ENCODE assay signal across 8 mouse cellular contexts in genomic region chr5:110100921-110101631, GRCm38 (mm10). TPM values are rescaled to one million over a fixed set of nuclear protein-coding genes. Genes with fewer than 3 reads are reported as not detected.
DNase-seq lines count a peak whose midpoint lies in the region; ATAC-seq and TF ChIP-seq lines count a peak whose summit lies in the region.

No protein-coding gene starts in this region.

- TF ChIP-seq CTCF in gastrocnemius, adult 2 months (IDR thresholded peaks at IDR 0.05), result no peak

- peak overlapping the region; percentile 83 for H3K4me2 ChIP-seq in embryonic facial prominence, embryonic 15.5 days (replicated peaks)
- H3K4me2 ChIP-seq in intestine, embryonic 16.5 days (ENCODE audit: low read depth, low read length), result peak overlapping the region; percentile 75
- H3K4me2 ChIP-seq in limb, embryonic 15.5 days, result peak overlapping the region; percentile 62
- peak overlapping the region; percentile 63 for H3K4me2 ChIP-seq in neural tube, embryonic 13.5 days

- no peaks in the 10 kb centered on the region for H3K27me3 ChIP-seq in embryonic facial prominence, embryonic 15.5 days
- no peaks in the 10 kb centered on the region for H3K27me3 ChIP-seq in intestine, embryonic 16.5 days (replicated peaks; ENCODE audit: control insufficient read depth, insufficient read depth, low read length)
- H3K27me3 ChIP-seq in limb, embryonic 15.5 days, result peaks cover 6% of the 10 kb centered on the region; the same call in 1 of the 2 replicates
- H3K27me3 ChIP-seq in neural tube, embryonic 13.5 days, result no peaks in the 10 kb centered on the region

- peaks cover 33% of the 10 kb centered on the region for H3K36me3 ChIP-seq in embryonic facial prominence, embryonic 15.5 days
- H3K36me3 ChIP-seq in intestine, embryonic 16.5 days (ENCODE audit: control insufficient read depth, insufficient read depth, low read length), result peaks cover 30% of the 10 kb centered on the region
- peaks cover 35% of the 10 kb centered on the region for H3K36me3 ChIP-seq in limb, embryonic 15.5 days
- peaks cover 36% of the 10 kb centered on the region for H3K36me3 ChIP-seq in neural tube, embryonic 13.5 days

- peak overlapping the region; percentile 61 for H3K4me3 ChIP-seq in gastrocnemius, adult 2 months
- H3K4me3 ChIP-seq in embryonic facial prominence, embryonic 15.5 days (replicated peaks), result peak overlapping the region; percentile 38
- peak overlapping the region; percentile 36 for H3K4me3 ChIP-seq in intestine, embryonic 16.5 days (ENCODE audit: low read length)
- peak overlapping the region; percentile 34 for H3K4me3 ChIP-seq in limb, embryonic 15.5 days
- H3K4me3 ChIP-seq in neural tube, embryonic 13.5 days, result peak overlapping the region; percentile 35

- under 1% methylated on average over 29 of the region's 37 CpGs for WGBS in embryonic facial prominence, embryonic 15.5 days
- whole genome bisulfite sequencing in intestine, embryonic 16.5 days, result 1% methylated on average over 31 of the region's 37 CpGs
- WGBS in limb, embryonic 15.5 days, result 1% methylated on average over 33 of the region's 37 CpGs
- 2% methylated on average over 35 of the region's 37 CpGs for WGBS in neural tube, embryonic 13.5 days

- H3K27ac ChIP-seq in gastrocnemius, adult 2 months, result no peak overlapping the region
- no peak overlapping the region for H3K27ac ChIP-seq in embryonic facial prominence, embryonic 15.5 days (replicated peaks)
- H3K27ac ChIP-seq in intestine, embryonic 16.5 days (ENCODE audit: low read length), result no peak overlapping the region
- H3K27ac ChIP-seq in limb, embryonic 15.5 days, result no peak overlapping the region
- H3K27ac ChIP-seq in neural tube, embryonic 13.5 days (replicated peaks), result no peak overlapping the region

- peak; percentile 37 for DNase-seq in gastrocnemius, adult 2 months
- no peak for DNase-seq in gastrocnemius, postnatal 4 days (ENCODE audit: low spot score in 2 of 2)
- peak; percentile 37 for DNase-seq in ZHBTc4 (ENCODE audit: low read depth, low spot score)
- peak; percentile 69 for DNase-seq in thymus, postnatal 4 days

- peaks cover 26% of the 10 kb centered on the region for H3K4me1 ChIP-seq in embryonic facial prominence, embryonic 15.5 days
- H3K4me1 ChIP-seq in intestine, embryonic 16.5 days (ENCODE audit: control insufficient read depth, insufficient read depth, low read length), result peaks cover 13% of the 10 kb centered on the region
- peaks cover 29% of the 10 kb centered on the region for H3K4me1 ChIP-seq in limb, embryonic 15.5 days
- H3K4me1 ChIP-seq in neural tube, embryonic 13.5 days (replicated peaks), result peaks cover 29% of the 10 kb centered on the region

- no peak overlapping the region for H3K9ac ChIP-seq in embryonic facial prominence, embryonic 15.5 days
- peak overlapping the region; percentile 43 for H3K9ac ChIP-seq in intestine, embryonic 16.5 days (ENCODE audit: low read depth, low read length)
- H3K9ac ChIP-seq in limb, embryonic 15.5 days, result no peak overlapping the region
- peak overlapping the region; percentile 61 for H3K9ac ChIP-seq in neural tube, embryonic 13.5 days

- 0 out of 2 replicates have a peak, but pooled peaks cover 3% of the 10 kb centered on the region for H3K9me3 ChIP-seq in embryonic facial prominence, embryonic 15.5 days (replicated peaks)
- H3K9me3 ChIP-seq in intestine, embryonic 16.5 days (ENCODE audit: control insufficient read depth, low read length), result no peaks in the 10 kb centered on the region
- no peaks in the 10 kb centered on the region for H3K9me3 ChIP-seq in limb, embryonic 15.5 days
- H3K9me3 ChIP-seq in neural tube, embryonic 13.5 days, result no peaks in the 10 kb centered on the region

- intact Hi-C loops in gastrocnemius, adult 2 months (cut with DNase I), result loop anchor here (10.0 kb wide), 1 partner anchor 546 kb away; the partner anchor contains the start of gene Crlf2

- ATAC-seq in embryonic facial prominence, embryonic 15.5 days (ENCODE audit: insufficient number of reproducible peaks, low FRiP score, low TSS enrichment, low read depth), result no peak
- ATAC-seq in intestine, embryonic 16.5 days, result peak; percentile 17; the same call in 1 of the 2 replicates
- no peak for ATAC-seq in limb, embryonic 15.5 days (ENCODE audit: insufficient number of reproducible peaks, low FRiP score, low TSS enrichment, low read depth)
- peak; percentile 40 for ATAC-seq in neural tube, embryonic 13.5 days (ENCODE audit: low read depth)

RNA-seq across cellular contexts. Expression of gene Plcxd1, which starts 1.3 kb away (rescaled TPM):
- not detected for total RNA-seq in gastrocnemius, adult 2 months (2021)
- not detected for total RNA-seq in gastrocnemius, postnatal 4 days (2021)
- 1.9 and 3.9 TPM in 2 replicates for polyA plus RNA-seq in embryonic facial prominence, embryonic 15.5 days (2015; fragmentation: Nextera tagmentation; extraction: Ambion mirVana)
- polyA plus RNA-seq in intestine, embryonic 16.5 days (2015; fragmentation: Nextera tagmentation; extraction: Ambion mirVana), result 0.80 and 0.84 TPM in 2 replicates
- 1.2 and 2.5 TPM in 2 replicates for polyA plus RNA-seq in limb, embryonic 15.5 days (2015; fragmentation: Nextera tagmentation; extraction: Ambion mirVana)
- polyA plus RNA-seq in neural tube, embryonic 13.5 days (2015; fragmentation: Nextera tagmentation; extraction: Ambion mirVana), result 1.8 and 2.4 TPM in 2 replicates

RNA-seq across cellular contexts. Expression of gene Gm35315, which starts 6.9 kb away (rescaled TPM):
- under 1 TPM; 0.10 to 0.25 TPM for total RNA-seq in gastrocnemius, adult 2 months (2021)
- total RNA-seq in gastrocnemius, postnatal 4 days (2021), result under 1 TPM; 0.23 to 0.29 TPM
- 0.92 and 1.2 TPM in 2 replicates for polyA plus RNA-seq in embryonic facial prominence, embryonic 15.5 days (2015; fragmentation: Nextera tagmentation; extraction: Ambion mirVana)
- 1.5 and 2.1 TPM in 2 replicates for polyA plus RNA-seq in intestine, embryonic 16.5 days (2015; fragmentation: Nextera tagmentation; extraction: Ambion mirVana)
- 1.2 and 1.3 TPM in 2 replicates for polyA plus RNA-seq in limb, embryonic 15.5 days (2015; fragmentation: Nextera tagmentation; extraction: Ambion mirVana)
- polyA plus RNA-seq in neural tube, embryonic 13.5 days (2015; fragmentation: Nextera tagmentation; extraction: Ambion mirVana), result 0.32 and 0.73 TPM in 2 replicates

RNA-seq across cellular contexts. Expression of gene Gtpbp6, which starts 6.9 kb away (rescaled TPM):
- 10 to 100 TPM; 13.0 to 16.4 TPM for total RNA-seq in gastrocnemius, adult 2 months (2021)
- 10 to 100 TPM; 24.5 to 29.1 TPM for total RNA-seq in gastrocnemius, postnatal 4 days (2021)
- 38.2 and 38.4 TPM in 2 replicates for polyA plus RNA-seq in embryonic facial prominence, embryonic 15.5 days (2015; fragmentation: Nextera tagmentation; extraction: Ambion mirVana)
- 28.3 and 29.6 TPM in 2 replicates for polyA plus RNA-seq in intestine, embryonic 16.5 days (2015; fragmentation: Nextera tagmentation; extraction: Ambion mirVana)
- polyA plus RNA-seq in limb, embryonic 15.5 days (2015; fragmentation: Nextera tagmentation; extraction: Ambion mirVana), result 33.2 and 33.9 TPM in 2 replicates
- polyA plus RNA-seq in neural tube, embryonic 13.5 days (2015; fragmentation: Nextera tagmentation; extraction: Ambion mirVana), result 49.4 and 58.0 TPM in 2 replicates

RNA-seq across cellular contexts. Expression of gene Zfp605, which starts 8.8 kb away (rescaled TPM):
- 1 to 10 TPM; 4.1 to 4.2 TPM for total RNA-seq in gastrocnemius, adult 2 months (2021)
- total RNA-seq in gastrocnemius, postnatal 4 days (2021), result 1 to 10 TPM; 2.9 to 4.1 TPM
- polyA plus RNA-seq in embryonic facial prominence, embryonic 15.5 days (2015; fragmentation: Nextera tagmentation; extraction: Ambion mirVana), result 4.5 and 4.8 TPM in 2 replicates
- polyA plus RNA-seq in intestine, embryonic 16.5 days (2015; fragmentation: Nextera tagmentation; extraction: Ambion mirVana), result 2.3 and 2.7 TPM in 2 replicates
- polyA plus RNA-seq in limb, embryonic 15.5 days (2015; fragmentation: Nextera tagmentation; extraction: Ambion mirVana), result 4.8 and 4.9 TPM in 2 replicates
- polyA plus RNA-seq in neural tube, embryonic 13.5 days (2015; fragmentation: Nextera tagmentation; extraction: Ambion mirVana), result 11.8 and 12.5 TPM in 2 replicates

RNA-seq across cellular contexts. Expression of gene Gm17655, which starts 28.8 kb away (rescaled TPM):
- total RNA-seq in gastrocnemius, adult 2 months (2021), result 1 to 10 TPM; 1.4 to 1.5 TPM
- 1 to 10 TPM; 2.8 to 3.9 TPM for total RNA-seq in gastrocnemius, postnatal 4 days (2021)
- 2.3 and 3.8 TPM in 2 replicates for polyA plus RNA-seq in embryonic facial prominence, embryonic 15.5 days (2015; fragmentation: Nextera tagmentation; extraction: Ambion mirVana)
- polyA plus RNA-seq in intestine, embryonic 16.5 days (2015; fragmentation: Nextera tagmentation; extraction: Ambion mirVana), result 3.2 and 3.7 TPM in 2 replicates
- 2.4 and 3.2 TPM in 2 replicates for polyA plus RNA-seq in limb, embryonic 15.5 days (2015; fragmentation: Nextera tagmentation; extraction: Ambion mirVana)
- polyA plus RNA-seq in neural tube, embryonic 13.5 days (2015; fragmentation: Nextera tagmentation; extraction: Ambion mirVana), result 3.5 and 4.0 TPM in 2 replicates

Comparison
In these comparisons a context has a peak if more than half of its experiments do, and no peak if none do; other contexts are left out.
1. DNase-seq: peak in gastrocnemius, adult 2 months (single experiment), ZHBTc4 (single experiment) and thymus, postnatal 4 days (single experiment); none in gastrocnemius, postnatal 4 days (0 of 2).
2. ATAC-seq: peak in intestine, embryonic 16.5 days (single experiment) and neural tube, embryonic 13.5 days (single experiment); none in embryonic facial prominence, embryonic 15.5 days (single experiment) and limb, embryonic 15.5 days (single experiment).
3. H3K9ac ChIP-seq: peak in intestine, embryonic 16.5 days (single experiment) and neural tube, embryonic 13.5 days (single experiment); none in embryonic facial prominence, embryonic 15.5 days (single experiment) and limb, embryonic 15.5 days (single experiment).
4. Peak in every context shown above with its lines, with median percentiles within 50 percentile points of each other: H3K4me3 ChIP-seq and H3K4me2 ChIP-seq.